Mouse (Mus musculus) midbrain, postnatal 0 days (tissue): ENCODE results near the gene Gm14399. TPM values are rescaled to one million over a fixed set of nuclear protein-coding genes. Genes with fewer than 3 reads are reported as not detected.

ENCODE experiments used
- polyA plus RNA-seq: library from polyadenylated mRNA; unstranded; fragments of >200 nt; fragmentation: Nextera tagmentation; extraction: Ambion mirVana; gene quantifications from 2 replicates; pipeline ENCODE4 v1.2.1, GENCODE M21; 2015
- total RNA-seq: library from RNA; depleted of rRNA; stranded (reverse); fragments of >200 nt; gene quantifications from 2 replicates; pipeline ENCODE4 v1.2.3, GENCODE M21; 2014; rRNA removed

Gm14399 gene
- total and polyA plus RNA-seq, 2 experiments from 2014 or later = 5.5 to 9.0 TPM

Other genes with a start within 250 kb of the Gm14399 start
- not detected in 2 replicates for gene Gm14444, start 131.8 kb downstream of the Gm14399 start, total RNA-seq
- 0.52 TPM in 1 of 2 replicates, not detected in the other for gene Gm14444, start 131.8 kb downstream of the Gm14399 start, polyA plus RNA-seq
- 1.5 TPM in 1 of 2 replicates, not detected in the other for gene Gm14393, start 74.2 kb downstream of the Gm14399 start, total RNA-seq
- 1.4 TPM in 1 of 2 replicates, not detected in the other for gene Gm14393, start 74.2 kb downstream of the Gm14399 start, polyA plus RNA-seq
- gene Gm14443, start 33.9 kb upstream of the Gm14399 start, total RNA-seq = 1.2 and 1.9 TPM in 2 replicates
- gene Gm14443, start 33.9 kb upstream of the Gm14399 start, polyA plus RNA-seq = 0.66 and 0.93 TPM in 2 replicates
- 11.1 and 16.6 TPM in 2 replicates for gene Gm14391, start 64.9 kb upstream of the Gm14399 start, total RNA-seq
- 6.1 and 11.7 TPM in 2 replicates for gene Gm14391, start 64.9 kb upstream of the Gm14399 start, polyA plus RNA-seq
- 2.5 TPM in 1 of 2 replicates, not detected in the other for gene Gm14440, start 133.1 kb upstream of the Gm14399 start, total RNA-seq
- not detected in 2 replicates for gene Gm14440, start 133.1 kb upstream of the Gm14399 start, polyA plus RNA-seq
- 12.9 and 16.3 TPM in 2 replicates for gene Gm4631, start 196.2 kb upstream of the Gm14399 start, total RNA-seq
- gene Gm4631, start 196.2 kb upstream of the Gm14399 start, polyA plus RNA-seq = 8.6 and 8.8 TPM in 2 replicates
- 1.6 and 4.3 TPM in 2 replicates for gene Zfp968, start 230.4 kb upstream of the Gm14399 start, total RNA-seq
- 4.3 and 4.9 TPM in 2 replicates for gene Zfp968, start 230.4 kb upstream of the Gm14399 start, polyA plus RNA-seq